Mouse (Mus musculus): ENCODE results near the gene Myh6. TPM values are rescaled to one million over a fixed set of nuclear protein-coding genes. Genes with fewer than 3 reads are reported as not detected.
A peak's percentile ranks its signal among the peaks of the same experiment; 100 is the strongest.
"Not testable (repeated sequence)": the region's sequence is repeated elsewhere in the genome, so short reads cannot be mapped to it uniquely, and the experiment has no call there.

The Myh6 gene
- not detected in 2 replicates for total RNA-seq (2017)

GRCm38 (mm10) chr14:54966320-54966977 lies at the start of gene Myh6:
Gene Myh6 (minus strand): TSS chr14:54966927.
- ATAC-seq (ENCODE audit: extremely low read depth, insufficient number of reproducible peaks, low FRiP score, poor library complexity, severe bottlenecking): no peak

GRCm38 (mm10) chr14:55015767-55016111 lies 49.0 kb upstream of the Myh6 start:
- no peak for ATAC-seq (ENCODE audit: extremely low read depth, insufficient number of reproducible peaks, low FRiP score, poor library complexity, severe bottlenecking)

- peak; percentile 96 for ATAC-seq (ENCODE audit: extremely low read depth, insufficient number of reproducible peaks, low FRiP score, poor library complexity, severe bottlenecking)
These were observed 48.5 kb upstream of the Myh6 start, which contains the start of gene Ngdn for GRCm38 (mm10) chr14:55014991-55015766. Gene Ngdn (plus strand): TSS chr14:55015454.

- 0 out of 2 replicates have a peak, but pooled peaks have one; percentile 1 for ATAC-seq (ENCODE audit: extremely low read depth, insufficient number of reproducible peaks, low FRiP score, poor library complexity, severe bottlenecking)
These were observed 47.9 kb upstream of the Myh6 start for GRCm38 (mm10) chr14:55014591-55014990.

- no peak for ATAC-seq (ENCODE audit: extremely low read depth, insufficient number of reproducible peaks, low FRiP score, poor library complexity, severe bottlenecking)
These were observed 44.4 kb upstream of the Myh6 start for GRCm38 (mm10) chr14:55011116-55011515.

GRCm38 (mm10) chr14:55008417-55008816 lies 41.7 kb upstream of the Myh6 start:
- ATAC-seq (ENCODE audit: extremely low read depth, insufficient number of reproducible peaks, low FRiP score, poor library complexity, severe bottlenecking): no peak

- no peak for ATAC-seq (ENCODE audit: extremely low read depth, insufficient number of reproducible peaks, low FRiP score, poor library complexity, severe bottlenecking)
These were observed 40.6 kb upstream of the Myh6 start for GRCm38 (mm10) chr14:55007120-55007908.

GRCm38 (mm10) chr14:55006541-55006940 lies 39.8 kb upstream of the Myh6 start:
- no peak for ATAC-seq (ENCODE audit: extremely low read depth, insufficient number of reproducible peaks, low FRiP score, poor library complexity, severe bottlenecking)

- no peak for ATAC-seq (ENCODE audit: extremely low read depth, insufficient number of reproducible peaks, low FRiP score, poor library complexity, severe bottlenecking)
These were observed 39.2 kb upstream of the Myh6 start for GRCm38 (mm10) chr14:55005967-55006366.

GRCm38 (mm10) chr14:55005506-55005905 lies 38.8 kb upstream of the Myh6 start:
- no peak for ATAC-seq (ENCODE audit: extremely low read depth, insufficient number of reproducible peaks, low FRiP score, poor library complexity, severe bottlenecking)

- no peak for ATAC-seq (ENCODE audit: extremely low read depth, insufficient number of reproducible peaks, low FRiP score, poor library complexity, severe bottlenecking)
These were observed 37.4 kb upstream of the Myh6 start for GRCm38 (mm10) chr14:55003878-55004855.

- ATAC-seq (ENCODE audit: extremely low read depth, insufficient number of reproducible peaks, low FRiP score, poor library complexity, severe bottlenecking): no peak
These were observed 36.0 kb upstream of the Myh6 start for GRCm38 (mm10) chr14:55002687-55003120.

- no peak for ATAC-seq (ENCODE audit: extremely low read depth, insufficient number of reproducible peaks, low FRiP score, poor library complexity, severe bottlenecking)
These were observed 35.4 kb upstream of the Myh6 start for GRCm38 (mm10) chr14:55001938-55002686.

GRCm38 (mm10) chr14:55001446-55001845 lies 34.7 kb upstream of the Myh6 start:
- no peak for ATAC-seq (ENCODE audit: extremely low read depth, insufficient number of reproducible peaks, low FRiP score, poor library complexity, severe bottlenecking)

GRCm38 (mm10) chr14:55000814-55001213 lies 34.1 kb upstream of the Myh6 start:
- ATAC-seq (ENCODE audit: extremely low read depth, insufficient number of reproducible peaks, low FRiP score, poor library complexity, severe bottlenecking): no peak

- not testable (repeated sequence) for ATAC-seq (ENCODE audit: extremely low read depth, insufficient number of reproducible peaks, low FRiP score, poor library complexity, severe bottlenecking)
These were observed 33.1 kb upstream of the Myh6 start for GRCm38 (mm10) chr14:54999868-55000267.

- ATAC-seq (ENCODE audit: extremely low read depth, insufficient number of reproducible peaks, low FRiP score, poor library complexity, severe bottlenecking): no peak
These were observed 32.0 kb upstream of the Myh6 start for GRCm38 (mm10) chr14:54998680-54999079.

- no peak for ATAC-seq (ENCODE audit: extremely low read depth, insufficient number of reproducible peaks, low FRiP score, poor library complexity, severe bottlenecking)
These were observed 30.6 kb upstream of the Myh6 start for GRCm38 (mm10) chr14:54997297-54997696.
